Mouse (Mus musculus) c-Kit-positive CD71-negative TER-119-negative erythroid progenitor cells, embryonic 14.5 days (primary cell): ENCODE measurements at regions not wholly inside any gene's neighbourhood (a gene's known extent, or its start where the extent isn't known, plus 50 kb on each side); places are given as distances from the start of the nearest gene placed in this dataset.

ENCODE experiments used
- DNase-seq: peaks from one replicate; pipeline ENCODE4 v3.0.0-alpha.2; 2013; ENCODE audit warnings: low read depth

DNA sequence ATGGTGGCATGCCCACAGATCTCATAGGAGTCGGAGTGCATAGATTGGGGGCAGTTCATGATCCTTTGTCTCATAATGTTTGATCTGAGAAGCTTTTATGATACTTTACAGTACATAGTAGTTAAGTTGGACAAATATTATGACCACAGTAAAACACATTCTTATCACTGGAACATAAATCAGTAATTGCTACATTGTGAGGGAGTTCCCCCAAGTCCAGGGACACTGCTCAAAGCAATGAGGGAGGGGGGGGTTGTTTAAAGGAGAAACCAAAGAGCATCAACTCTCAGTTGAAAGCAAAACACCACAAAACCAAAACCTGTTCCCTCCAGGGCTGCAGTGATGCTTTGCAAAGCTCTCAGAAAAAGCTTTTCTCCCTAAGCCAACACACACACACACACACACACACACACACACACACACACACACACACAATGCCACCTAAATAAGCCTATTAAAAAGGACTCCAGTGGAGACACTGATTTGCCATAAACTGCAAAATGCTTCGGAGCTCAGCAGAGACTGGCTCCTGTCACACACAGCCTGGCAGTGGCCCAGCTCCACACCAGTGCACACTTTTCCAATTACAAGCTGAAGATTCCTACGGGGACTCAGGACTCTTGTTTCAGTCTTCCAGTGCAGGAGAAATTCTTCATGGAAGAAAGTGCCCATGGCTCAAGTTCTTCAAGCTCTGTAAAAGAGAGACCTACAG is 167.1 kb upstream of the Hnrnpa3 start:
- DNase-seq, result no peak

DNA sequence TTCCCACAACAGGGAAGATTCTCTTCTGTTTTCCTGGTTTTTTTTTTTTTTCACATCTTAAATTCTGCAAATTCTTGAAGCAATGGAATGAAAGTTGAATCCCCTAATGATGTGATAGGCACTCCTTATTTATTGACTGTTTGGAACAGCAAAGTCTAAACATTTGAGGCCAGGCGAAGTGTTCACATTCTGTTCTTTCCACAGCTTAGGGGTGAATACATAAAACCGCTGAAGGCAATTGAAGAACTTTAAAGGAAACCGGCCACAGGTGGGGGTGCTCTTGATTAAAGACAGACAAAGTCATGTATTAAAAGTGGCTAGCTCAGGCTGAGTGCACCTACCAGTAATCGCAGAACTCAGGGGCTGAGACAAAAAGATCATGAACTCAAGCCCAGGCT is 166.6 kb upstream of the Hnrnpa3 start:
- DNase-seq, result no peak

DNA sequence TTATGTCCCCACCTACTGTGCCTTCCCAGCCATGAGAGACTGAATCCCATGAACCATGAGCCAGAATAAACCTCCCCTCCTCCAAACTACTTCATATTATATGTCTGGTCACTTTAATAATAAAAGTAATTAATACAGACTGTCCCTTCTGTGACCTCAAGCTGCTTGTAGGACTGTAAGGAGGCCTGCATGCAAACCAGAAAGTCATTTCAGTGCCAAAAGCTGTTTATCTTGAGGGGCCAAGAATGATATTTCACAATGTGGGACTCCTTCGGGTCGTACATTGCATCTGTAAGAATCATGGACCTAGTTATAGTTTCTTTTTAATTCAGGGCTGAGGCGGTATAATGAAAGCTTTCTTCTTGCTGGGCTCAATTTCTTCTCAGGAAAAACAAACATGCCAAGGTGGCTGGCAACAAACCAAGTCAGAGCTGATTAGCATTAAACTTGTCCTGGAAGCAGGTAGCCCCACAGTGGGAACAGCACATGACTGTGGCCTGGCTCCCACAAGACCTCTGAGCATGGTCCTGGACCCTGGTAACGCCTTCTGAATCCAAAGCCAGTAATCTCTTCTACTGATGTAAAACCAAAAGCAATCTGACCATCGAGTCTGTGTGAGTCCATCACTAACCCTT is 162.3 kb upstream of the Hnrnpa3 start:
- no peak for DNase-seq

GRCm38 (mm10) chr2:75510223-75510622 is 148.8 kb upstream of the Hnrnpa3 start:
- no peak for DNase-seq

DNA sequence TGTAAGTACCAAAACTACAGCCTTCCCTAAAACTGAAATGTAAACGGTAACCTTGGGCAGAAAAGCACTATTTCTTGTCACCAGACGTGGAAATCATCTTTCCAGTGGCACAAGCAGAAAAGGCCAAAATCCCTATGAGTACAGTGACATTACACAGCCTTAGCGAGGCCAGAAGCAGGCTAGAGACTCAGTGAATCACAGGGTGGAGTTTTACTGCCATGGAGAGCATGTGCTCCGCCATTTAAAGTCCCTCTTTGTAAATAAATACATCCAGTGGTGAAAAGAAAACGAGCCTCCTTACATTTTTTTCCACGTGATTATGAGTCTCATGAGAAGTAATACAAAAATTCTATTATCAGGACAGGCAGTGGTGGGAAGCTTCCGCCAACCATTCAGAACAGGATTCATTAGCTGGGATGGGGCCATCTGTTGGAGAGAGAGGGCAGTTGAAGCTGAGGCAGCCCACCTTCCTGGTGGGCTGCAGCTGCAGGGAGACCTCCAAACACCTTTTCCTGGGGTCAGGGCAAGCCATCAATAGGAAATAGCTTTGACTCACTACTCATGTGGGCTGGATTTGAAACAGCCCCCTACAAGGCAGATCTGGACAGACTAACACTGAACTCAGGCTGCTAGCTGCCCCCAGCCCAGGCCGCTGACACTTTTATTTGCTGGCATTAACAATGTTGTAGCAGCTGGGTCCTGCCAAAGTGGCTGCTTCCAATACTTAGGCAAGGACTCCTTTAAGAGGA is 146.5 kb upstream of the Hnrnpa3 start:
- DNase-seq, result no peak

DNA sequence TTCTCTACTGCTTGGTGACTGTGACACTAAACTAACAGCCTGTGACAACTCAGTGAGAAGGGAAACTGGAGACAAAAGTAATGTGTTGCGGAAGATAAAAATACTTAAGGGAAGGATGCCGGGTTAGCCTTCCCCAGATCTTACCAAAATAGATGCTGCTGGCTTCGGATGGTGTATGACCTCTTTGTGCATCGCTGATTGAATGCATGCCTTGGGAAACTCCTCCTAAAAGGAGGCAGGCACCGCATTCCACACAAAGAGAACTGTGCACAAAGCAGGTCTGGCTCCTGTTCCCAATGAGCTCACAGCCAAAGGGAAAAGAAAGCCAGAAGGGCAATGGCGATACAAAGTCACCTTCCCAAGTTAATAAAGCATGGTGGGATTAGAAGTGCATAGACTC is 144.9 kb upstream of the Hnrnpa3 start:
- DNase-seq, result no peak

GRCm38 (mm10) chr2:75516223-75516622 is 142.8 kb upstream of the Hnrnpa3 start:
- no peak for DNase-seq

DNA sequence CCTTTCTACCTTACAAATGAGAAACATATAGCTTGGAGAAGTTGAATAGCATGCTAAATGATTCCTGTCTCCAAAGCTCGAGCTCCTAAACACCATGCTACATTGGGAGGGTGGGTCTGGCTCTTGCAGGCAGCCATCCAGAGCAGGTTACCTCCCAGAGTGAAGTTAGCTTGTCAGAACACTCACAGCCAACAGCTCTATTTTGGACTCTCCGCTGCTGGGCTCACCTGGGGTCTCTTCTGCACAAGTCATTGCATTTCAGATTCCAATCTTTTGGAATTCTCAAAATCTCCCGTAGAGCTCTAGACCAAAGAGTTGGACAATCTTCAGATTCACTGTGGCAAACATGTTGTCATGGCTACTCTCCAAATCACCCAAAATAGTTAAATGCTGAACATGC is 142.0 kb upstream of the Hnrnpa3 start:
- DNase-seq, result no peak

DNA sequence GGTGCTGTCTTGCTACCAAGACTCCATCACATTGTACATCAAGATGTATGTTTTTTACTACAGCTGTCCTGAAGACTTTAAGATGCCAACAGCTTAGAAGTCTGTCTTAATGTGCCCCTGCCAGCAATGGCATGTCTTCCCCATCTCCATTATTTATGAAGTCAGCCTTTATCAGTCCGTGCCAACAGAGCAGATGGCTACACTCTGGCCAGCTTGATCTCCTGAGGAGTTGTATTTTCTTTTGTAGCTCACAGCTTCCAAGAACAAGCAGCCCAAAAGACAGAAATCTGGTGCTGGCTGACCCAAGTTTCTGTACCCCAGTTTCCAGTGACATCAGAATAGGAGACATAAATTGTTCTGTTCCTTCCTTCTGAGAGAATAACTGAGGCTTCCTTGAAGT is 140.5 kb upstream of the Hnrnpa3 start:
- no peak for DNase-seq

DNA sequence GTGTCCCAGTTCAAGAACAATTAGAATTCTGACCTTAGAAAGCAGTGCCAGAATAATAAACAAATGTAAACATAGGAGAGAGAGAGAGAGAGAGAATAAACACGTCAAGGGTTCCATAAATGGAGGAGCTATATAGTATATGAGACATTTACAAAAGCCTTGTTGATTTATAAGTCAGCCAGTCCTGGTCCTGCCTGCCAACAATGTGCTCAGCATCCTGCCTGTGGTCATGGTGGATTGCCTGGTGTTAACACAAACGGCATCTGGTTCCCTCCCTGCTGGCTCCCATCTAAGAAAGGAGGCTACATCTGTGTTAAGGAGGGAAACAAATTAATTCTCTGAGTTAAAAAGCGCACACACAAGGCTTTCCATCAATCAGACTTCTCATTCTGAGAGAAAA is 133.5 kb upstream of the Hnrnpa3 start:
- no peak for DNase-seq

DNA sequence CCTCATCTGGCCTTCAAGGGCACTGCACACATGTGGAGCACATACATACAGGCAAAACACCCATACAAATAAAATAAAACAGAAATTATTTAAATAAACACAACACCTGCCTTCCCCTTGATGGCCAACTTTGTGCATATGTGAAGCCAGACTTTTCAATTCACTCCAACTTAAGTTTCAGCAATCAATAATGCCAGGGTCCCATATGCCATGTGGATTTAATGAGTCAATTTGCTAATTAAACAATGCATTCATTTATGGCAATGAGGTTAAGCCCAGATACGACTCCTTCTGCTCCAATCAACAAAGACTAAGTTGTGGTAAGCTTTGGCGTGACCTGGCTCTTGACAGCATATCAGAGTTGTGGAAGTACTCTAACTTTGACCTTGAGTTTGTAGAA is 130.4 kb upstream of the Hnrnpa3 start:
- no peak for DNase-seq

DNA sequence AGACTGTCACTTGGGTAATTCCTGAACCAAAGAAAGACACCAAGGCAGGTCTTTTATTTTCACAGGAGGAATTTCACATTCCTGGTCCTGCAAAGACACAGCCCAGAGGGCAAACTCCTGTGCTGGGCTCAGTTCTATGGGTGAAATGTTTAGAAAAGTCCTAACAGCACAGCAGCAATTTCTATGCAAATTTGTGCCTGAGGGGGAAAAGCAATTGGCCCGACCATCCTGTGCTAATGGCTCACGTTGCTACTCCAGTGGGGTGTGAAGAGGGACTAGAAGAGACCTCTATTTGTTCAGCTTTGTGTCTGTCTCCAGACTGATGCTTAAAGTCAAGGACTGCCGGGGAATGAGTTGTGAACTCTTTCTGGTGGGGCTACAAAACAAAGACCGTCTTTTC is 120.9 kb upstream of the Hnrnpa3 start:
- no peak for DNase-seq

- DNase-seq, result no peak
These were observed 119.3 kb upstream of the Hnrnpa3 start for GRCm38 (mm10) chr2:75539726-75540125.

DNA sequence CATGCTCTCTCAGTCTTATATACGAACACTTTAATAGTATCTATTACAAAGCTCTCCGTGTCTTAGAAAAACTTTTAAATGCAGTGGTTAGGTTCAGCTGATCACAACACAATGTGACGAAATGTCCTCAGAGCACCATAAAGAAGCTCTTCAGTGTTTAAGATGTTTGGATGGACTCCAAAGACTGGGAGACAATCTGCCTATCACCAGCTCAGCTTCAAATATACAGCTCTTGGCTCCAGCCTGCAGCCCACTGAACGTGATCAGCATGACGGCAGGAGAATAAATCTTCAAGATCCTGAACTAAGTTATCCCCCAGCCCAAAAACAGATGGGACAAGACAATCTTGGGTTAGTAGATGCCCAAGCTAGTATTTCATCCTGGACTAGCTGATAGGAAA is 116.7 kb upstream of the Hnrnpa3 start:
- no peak for DNase-seq

- no peak for DNase-seq
These were observed 116.3 kb upstream of the Hnrnpa3 start for GRCm38 (mm10) chr2:75542781-75543180.

DNA sequence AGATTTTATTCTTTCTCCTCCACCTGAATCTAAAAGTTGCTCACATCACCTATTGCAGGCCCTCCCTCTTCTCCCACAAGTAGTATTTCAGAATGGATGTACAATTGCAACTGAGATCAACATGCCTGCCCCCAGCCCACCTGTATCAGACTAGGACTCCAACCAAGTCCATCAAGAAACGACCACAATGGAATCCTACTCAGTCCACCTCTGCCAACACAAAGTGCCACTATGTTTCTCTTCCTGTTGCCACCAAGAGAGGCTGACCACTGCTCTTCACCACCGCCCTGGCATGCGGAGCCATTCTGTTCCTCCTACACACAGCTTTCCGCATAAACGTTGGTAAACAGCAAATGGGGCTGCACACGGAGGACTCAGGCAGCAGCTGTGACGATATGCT is 113.1 kb upstream of the Hnrnpa3 start:
- no peak for DNase-seq

DNA sequence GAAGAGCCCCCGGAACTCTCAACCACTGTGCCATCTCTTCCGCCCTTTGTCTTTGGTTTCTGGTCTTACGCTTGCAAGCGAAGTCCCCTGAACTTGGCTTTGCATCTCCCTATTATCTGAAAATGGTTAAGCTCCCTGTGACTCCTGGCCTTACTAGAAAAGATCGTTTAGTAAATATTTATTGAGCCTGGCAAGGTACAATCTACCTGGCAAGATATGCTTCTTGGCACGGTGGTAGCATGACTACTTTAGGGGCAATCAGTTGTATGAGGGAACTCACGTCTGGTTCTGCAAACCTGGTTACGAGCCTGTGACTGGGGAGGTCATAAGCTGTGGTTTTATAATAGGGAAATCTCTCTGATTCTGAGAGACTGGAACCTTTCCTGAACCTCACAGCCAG is 103.4 kb upstream of the Hnrnpa3 start:
- DNase-seq, result no peak

DNA sequence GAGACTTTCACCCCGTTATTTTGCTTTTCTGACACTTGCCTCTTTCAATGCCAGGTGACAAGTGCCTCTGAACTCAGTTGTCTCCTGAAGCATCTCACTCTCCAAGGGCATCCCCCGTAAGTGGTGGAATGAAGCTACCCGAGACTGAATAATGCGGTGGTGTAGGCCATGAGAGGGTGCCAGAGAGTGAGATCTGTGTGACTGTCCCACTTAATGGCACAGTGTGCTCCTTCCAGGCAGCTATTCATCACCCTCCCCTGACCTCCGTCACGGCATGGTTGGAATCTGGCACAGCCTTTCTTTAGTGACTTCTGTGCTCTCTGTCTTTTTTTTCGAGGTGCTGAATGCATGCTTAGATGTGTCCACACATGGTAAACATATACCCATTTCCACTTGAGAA is 102.3 kb upstream of the Hnrnpa3 start:
- DNase-seq, result no peak

DNA sequence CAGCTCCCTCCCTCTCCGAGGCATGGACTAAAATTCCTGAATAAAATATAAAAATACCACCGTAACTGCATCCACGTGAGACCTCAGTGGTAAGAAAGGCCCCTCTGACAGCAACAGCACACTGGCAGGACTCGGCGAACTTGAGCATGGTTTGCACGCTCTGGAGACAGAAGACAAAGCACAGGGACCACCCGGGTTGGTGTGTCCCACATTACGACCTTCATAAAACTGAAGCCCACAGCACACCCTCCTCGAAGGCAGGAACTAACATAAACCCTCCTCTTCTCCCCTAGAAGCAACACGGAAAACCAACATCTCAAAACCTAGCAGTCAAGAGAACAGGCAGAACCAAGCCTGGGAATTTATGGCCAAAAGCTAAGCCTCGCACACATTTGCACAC is 101.7 kb upstream of the Hnrnpa3 start:
- DNase-seq, result no peak

GRCm38 (mm10) chr2:75559920-75560319 is 99.1 kb upstream of the Hnrnpa3 start:
- no peak for DNase-seq

DNA sequence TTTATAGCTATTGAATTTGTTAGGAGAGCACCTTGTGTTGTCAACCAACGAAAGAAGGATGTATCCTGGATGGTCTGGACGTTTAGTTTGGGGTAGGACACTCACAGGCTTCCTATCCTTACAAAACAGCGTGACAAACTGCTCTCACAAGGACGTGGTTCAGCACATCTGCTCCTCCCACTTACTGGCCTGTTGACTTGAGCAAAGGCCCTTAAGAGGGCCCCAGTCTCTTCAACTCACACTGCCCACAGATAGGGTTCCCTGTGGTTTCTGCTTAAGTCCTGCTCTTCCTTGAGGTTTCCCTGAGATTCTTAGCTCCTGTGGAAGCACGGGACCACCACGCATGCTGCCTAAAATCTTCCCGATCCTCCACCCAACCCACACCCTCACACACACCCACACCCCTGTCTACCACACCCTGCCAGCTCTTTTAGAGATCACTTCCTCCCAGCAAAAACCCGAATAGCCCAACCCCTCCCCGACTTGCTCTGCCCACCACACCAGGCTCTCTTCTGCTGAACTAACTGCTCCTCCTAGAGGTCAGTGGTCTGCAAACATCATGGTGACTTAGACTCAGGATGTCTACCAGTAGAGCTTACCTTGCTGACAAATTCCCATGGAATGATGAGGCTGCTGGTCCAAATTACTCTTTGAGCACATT is 95.7 kb upstream of the Hnrnpa3 start:
- peak; percentile 53 for DNase-seq

DNA sequence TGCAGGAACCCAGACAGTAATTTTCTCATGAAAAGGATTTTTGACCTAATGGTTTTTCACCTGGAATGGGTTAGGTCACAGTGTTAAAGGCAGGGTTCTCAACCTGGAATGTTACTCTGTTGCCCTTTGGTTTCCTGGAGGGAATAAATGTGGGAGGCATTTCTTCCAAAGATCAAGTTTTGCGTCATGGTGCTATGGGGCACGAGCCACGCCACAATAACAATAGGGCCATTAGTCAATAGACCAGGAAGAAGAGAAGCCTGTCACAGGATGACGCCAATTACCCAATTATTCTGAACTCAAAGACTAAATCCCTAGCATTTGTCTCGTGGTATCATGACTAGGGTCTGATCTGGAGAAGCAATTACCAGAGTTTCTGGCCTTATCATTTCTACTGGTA is 94.3 kb upstream of the Hnrnpa3 start:
- no peak for DNase-seq

- DNase-seq, result no peak
These were observed 91.9 kb upstream of the Hnrnpa3 start for GRCm38 (mm10) chr2:75567131-75567530.
